In genomic region chr16:4654706-4655105, GRCm38 (mm10) we compare ENCODE assay signal across 9 mouse cellular contexts. TPM values are rescaled to one million over a fixed set of nuclear protein-coding genes. Genes with fewer than 3 reads are reported as not detected.
DNase-seq lines count a peak whose midpoint lies in the region; ATAC-seq and TF ChIP-seq lines count a peak whose summit lies in the region.
"Had no signal": no experiment of that assay in that cellular context is flagged by ENCODE, and none has a peak within 500 bp of the region (broad histone marks: within the 10 kb centered on the region; RNA-seq: fewer than 3 reads in every experiment).

No protein-coding gene starts in this region.

- no peaks in the 10 kb centered on the region for H3K9me3 ChIP-seq in forebrain, postnatal 0 days (ENCODE audit: low read length)
- no peaks in the 10 kb centered on the region for H3K9me3 ChIP-seq in forebrain, embryonic 14.5 days (replicated peaks; ENCODE audit: control insufficient read depth, low read length)
- H3K9me3 ChIP-seq in midbrain, embryonic 11.5 days (ENCODE audit: control insufficient read depth, low read length), result no peaks in the 10 kb centered on the region
- H3K9me3 ChIP-seq in midbrain, embryonic 14.5 days (ENCODE audit: control insufficient read depth, low read length), result no peaks in the 10 kb centered on the region

- no peak overlapping the region for H3K4me2 ChIP-seq in forebrain, postnatal 0 days (ENCODE audit: low read depth)
- no peak overlapping the region for H3K4me2 ChIP-seq in forebrain, embryonic 14.5 days (ENCODE audit: low read length)
- H3K4me2 ChIP-seq in midbrain, embryonic 11.5 days, result no peak overlapping the region
- no peak overlapping the region for H3K4me2 ChIP-seq in midbrain, embryonic 14.5 days (ENCODE audit: low read length)

- no peaks in the 10 kb centered on the region for H3K27me3 ChIP-seq in forebrain, postnatal 0 days (ENCODE audit: insufficient read depth, low read length)
- H3K27me3 ChIP-seq in forebrain, embryonic 14.5 days (replicated peaks; ENCODE audit: control insufficient read depth, insufficient read depth, low read length), result no peaks in the 10 kb centered on the region
- H3K27me3 ChIP-seq in midbrain, embryonic 11.5 days (ENCODE audit: control insufficient read depth, insufficient read depth, low read length), result no peaks in the 10 kb centered on the region
- no peaks in the 10 kb centered on the region for H3K27me3 ChIP-seq in midbrain, embryonic 14.5 days (ENCODE audit: control insufficient read depth, insufficient read depth, low read length)
- H3K27me3 ChIP-seq in kidney, adult 2 months (replicated peaks; ENCODE audit: control insufficient read depth, insufficient read depth, low read length), result no peaks in the 10 kb centered on the region

- 83% methylated on average over 10 of the region's 10 CpGs for WGBS in forebrain, postnatal 0 days
- WGBS in forebrain, embryonic 14.5 days, result 92% methylated on average over 10 of the region's 10 CpGs
- WGBS in midbrain, embryonic 11.5 days, result 83% methylated on average over 10 of the region's 10 CpGs
- WGBS in midbrain, embryonic 14.5 days, result 86% methylated on average over 10 of the region's 10 CpGs
- 43% methylated on average over 10 of the region's 10 CpGs for WGBS in kidney, adult 2 months

- no peak for TF ChIP-seq POLR2A in kidney, adult 2 months (IDR thresholded peaks at IDR 0.05; ENCODE audit: low read depth, low read length)

- DNase-seq in forebrain, postnatal 0 days, result no peak
- DNase-seq in forebrain, embryonic 14.5 days (ENCODE audit: low spot score), result no peak
- peak; percentile 79 for DNase-seq in midbrain, embryonic 11.5 days (ENCODE audit: low spot score, missing footprints)
- DNase-seq in midbrain, embryonic 14.5 days, result no peak
- DNase-seq in kidney, adult 2 months, result peak; percentile 86
- DNase-seq in testis, postnatal 10 days (ENCODE audit: low spot score), result peak; percentile 68
- DNase-seq in right cerebral cortex, adult 2 months (ENCODE audit: low spot score in 2 of 2), result no peak
- DNase-seq: thymus, postnatal 36 days had no signal

- peaks cover 26% of the 10 kb centered on the region for H3K36me3 ChIP-seq in forebrain, postnatal 0 days (ENCODE audit: insufficient read depth)
- H3K36me3 ChIP-seq in forebrain, embryonic 14.5 days (ENCODE audit: control insufficient read depth, insufficient read depth, low read length), result peaks cover 16% of the 10 kb centered on the region
- H3K36me3 ChIP-seq in midbrain, embryonic 11.5 days (ENCODE audit: control insufficient read depth, insufficient read depth, low read length), result no peaks in the 10 kb centered on the region
- peaks cover 28% of the 10 kb centered on the region for H3K36me3 ChIP-seq in midbrain, embryonic 14.5 days (ENCODE audit: control insufficient read depth, insufficient read depth, low read length)
- H3K36me3 ChIP-seq in kidney, adult 2 months (ENCODE audit: control insufficient read depth, insufficient read depth, low read length), result no peaks in the 10 kb centered on the region

- H3K9ac ChIP-seq in forebrain, postnatal 0 days, result no peak overlapping the region
- H3K9ac ChIP-seq in forebrain, embryonic 14.5 days (ENCODE audit: low read length), result no peak overlapping the region
- no peak overlapping the region for H3K9ac ChIP-seq in midbrain, embryonic 11.5 days (ENCODE audit: low read length)
- H3K9ac ChIP-seq in midbrain, embryonic 14.5 days (replicated peaks; ENCODE audit: low read length), result no peak overlapping the region

- peak; percentile 7; the same call in 1 of the 2 replicates for TF ChIP-seq CTCF in forebrain, postnatal 0 days (IDR thresholded peaks at IDR 0.05; ENCODE audit: low read depth)
- TF ChIP-seq CTCF in kidney, adult 2 months (conservative IDR thresholded peaks at IDR 0.05; ENCODE audit: insufficient read depth, insufficient read length, low read depth, low read length), result peak; percentile 65

- no peaks in the 10 kb centered on the region for H3K4me1 ChIP-seq in forebrain, postnatal 0 days (ENCODE audit: insufficient read depth)
- H3K4me1 ChIP-seq in forebrain, embryonic 14.5 days (ENCODE audit: control insufficient read depth, insufficient read depth, low read length), result peaks cover 9% of the 10 kb centered on the region
- peaks cover 18% of the 10 kb centered on the region for H3K4me1 ChIP-seq in midbrain, embryonic 11.5 days (ENCODE audit: control insufficient read depth, insufficient read depth, low read length)
- peaks cover 20% of the 10 kb centered on the region for H3K4me1 ChIP-seq in midbrain, embryonic 14.5 days (ENCODE audit: control insufficient read depth, insufficient read depth, low read length)
- H3K4me1 ChIP-seq in kidney, adult 2 months (ENCODE audit: control insufficient read depth, insufficient read depth, low read length), result peaks cover 55% of the 10 kb centered on the region

- ATAC-seq in forebrain, postnatal 0 days, result no peak
- ATAC-seq in forebrain, embryonic 14.5 days, result no peak
- ATAC-seq in midbrain, embryonic 11.5 days (ENCODE audit: low FRiP score), result no peak
- ATAC-seq in midbrain, embryonic 14.5 days (ENCODE audit: low FRiP score, low TSS enrichment), result no peak
- no peak for ATAC-seq in megakaryocyte-erythroid progenitor cell, adult 5-6 weeks (replicated peaks; ENCODE audit: low FRiP score, low TSS enrichment, poor library complexity, severe bottlenecking)

- no peak overlapping the region for H3K27ac ChIP-seq in forebrain, postnatal 0 days (ENCODE audit: low read depth, low read length)
- no peak overlapping the region for H3K27ac ChIP-seq in forebrain, embryonic 14.5 days (ENCODE audit: low read depth, low read length)
- H3K27ac ChIP-seq in midbrain, embryonic 11.5 days (ENCODE audit: low read depth, low read length), result no peak overlapping the region
- no peak overlapping the region for H3K27ac ChIP-seq in midbrain, embryonic 14.5 days (replicated peaks; ENCODE audit: low read depth, low read length)
- H3K27ac ChIP-seq in kidney, adult 2 months (ENCODE audit: insufficient read depth, low read depth, low read length), result peak overlapping the region; percentile 79

- H3K4me3 ChIP-seq in forebrain, postnatal 0 days (ENCODE audit: low read depth, low read length), result no peak overlapping the region
- H3K4me3 ChIP-seq in forebrain, embryonic 14.5 days (ENCODE audit: low read depth, low read length), result no peak overlapping the region
- H3K4me3 ChIP-seq in midbrain, embryonic 11.5 days (ENCODE audit: low read depth, low read length), result no peak overlapping the region
- no peak overlapping the region for H3K4me3 ChIP-seq in midbrain, embryonic 14.5 days (replicated peaks; ENCODE audit: low read depth, low read length)
- no peak overlapping the region for H3K4me3 ChIP-seq in kidney, adult 2 months (ENCODE audit: insufficient read depth, low read depth, low read length)

RNA-seq across cellular contexts. Expression of gene Dnaja3, which starts 14.9 kb away (rescaled TPM):
- total RNA-seq in forebrain, postnatal 0 days (2014; rRNA removed), result 47.2 and 51.5 TPM in 2 replicates
- 37.5 and 48.6 TPM in 2 replicates for polyA plus RNA-seq in forebrain, postnatal 0 days (2015; fragmentation: Nextera tagmentation; extraction: Ambion mirVana)
- 39.7 and 47.4 TPM in 2 replicates for polyA plus RNA-seq in forebrain, embryonic 14.5 days (2014; fragmentation: Nextera tagmentation; extraction: Ambion mirVana)
- 53.4 and 57.0 TPM in 2 replicates for polyA plus RNA-seq in midbrain, embryonic 11.5 days (2014; fragmentation: Nextera tagmentation; extraction: Ambion mirVana)
- 44.8 and 55.0 TPM in 2 replicates for polyA plus RNA-seq in midbrain, embryonic 14.5 days (2014; fragmentation: Nextera tagmentation; extraction: Ambion mirVana)
- polyA plus RNA-seq in kidney, adult 2 months (2012; rRNA removed), result 57.8 and 72.9 TPM in 2 replicates
- total RNA-seq in megakaryocyte-erythroid progenitor cell, adult 5-6 weeks (2014; fragmentation: Nextera tagmentation), result 56.5 and 81.2 TPM in 2 replicates
- 71.0 and 106 TPM in 2 replicates for total RNA-seq in megakaryocyte-erythroid progenitor cell, adult 5-6 weeks (2017)

RNA-seq across cellular contexts. Expression of gene Vasn, which starts 15.0 kb away (rescaled TPM):
- total RNA-seq in forebrain, postnatal 0 days (2014; rRNA removed), result 5.5 and 6.5 TPM in 2 replicates
- polyA plus RNA-seq in forebrain, postnatal 0 days (2015; fragmentation: Nextera tagmentation; extraction: Ambion mirVana), result 3.0 and 3.6 TPM in 2 replicates
- polyA plus RNA-seq in forebrain, embryonic 14.5 days (2014; fragmentation: Nextera tagmentation; extraction: Ambion mirVana), result 2.1 and 2.8 TPM in 2 replicates
- polyA plus RNA-seq in midbrain, embryonic 11.5 days (2014; fragmentation: Nextera tagmentation; extraction: Ambion mirVana), result 6.1 and 7.0 TPM in 2 replicates
- polyA plus RNA-seq in midbrain, embryonic 14.5 days (2014; fragmentation: Nextera tagmentation; extraction: Ambion mirVana), result 3.4 and 3.9 TPM in 2 replicates
- 34.6 and 42.3 TPM in 2 replicates for polyA plus RNA-seq in kidney, adult 2 months (2012; rRNA removed)
- not detected in 2 replicates for total RNA-seq in megakaryocyte-erythroid progenitor cell, adult 5-6 weeks (2014; fragmentation: Nextera tagmentation)
- 0.38 and 0.65 TPM in 2 replicates for total RNA-seq in megakaryocyte-erythroid progenitor cell, adult 5-6 weeks (2017)

RNA-seq across cellular contexts. Expression of gene Coro7, which starts 24.9 kb away (rescaled TPM):
- total RNA-seq in forebrain, postnatal 0 days (2014; rRNA removed), result 24.9 and 25.2 TPM in 2 replicates
- polyA plus RNA-seq in forebrain, postnatal 0 days (2015; fragmentation: Nextera tagmentation; extraction: Ambion mirVana), result 23.5 and 29.3 TPM in 2 replicates
- 9.2 and 18.3 TPM in 2 replicates for polyA plus RNA-seq in forebrain, embryonic 14.5 days (2014; fragmentation: Nextera tagmentation; extraction: Ambion mirVana)
- 13.6 TPM in 2 replicates for polyA plus RNA-seq in midbrain, embryonic 11.5 days (2014; fragmentation: Nextera tagmentation; extraction: Ambion mirVana)
- polyA plus RNA-seq in midbrain, embryonic 14.5 days (2014; fragmentation: Nextera tagmentation; extraction: Ambion mirVana), result 23.3 and 25.7 TPM in 2 replicates
- polyA plus RNA-seq in kidney, adult 2 months (2012; rRNA removed), result 43.1 and 54.5 TPM in 2 replicates
- 48.2 and 78.5 TPM in 2 replicates for total RNA-seq in megakaryocyte-erythroid progenitor cell, adult 5-6 weeks (2014; fragmentation: Nextera tagmentation)
- 10.4 and 15.7 TPM in 2 replicates for total RNA-seq in megakaryocyte-erythroid progenitor cell, adult 5-6 weeks (2017)

RNA-seq across cellular contexts. Expression of gene Pam16, which starts 29.9 kb away (rescaled TPM):
- 52.2 and 54.5 TPM in 2 replicates for total RNA-seq in forebrain, postnatal 0 days (2014; rRNA removed)
- 138 and 161 TPM in 2 replicates for polyA plus RNA-seq in forebrain, postnatal 0 days (2015; fragmentation: Nextera tagmentation; extraction: Ambion mirVana)
- polyA plus RNA-seq in forebrain, embryonic 14.5 days (2014; fragmentation: Nextera tagmentation; extraction: Ambion mirVana), result 160 and 192 TPM in 2 replicates
- polyA plus RNA-seq in midbrain, embryonic 11.5 days (2014; fragmentation: Nextera tagmentation; extraction: Ambion mirVana), result 97.1 and 99.1 TPM in 2 replicates
- 171 and 207 TPM in 2 replicates for polyA plus RNA-seq in midbrain, embryonic 14.5 days (2014; fragmentation: Nextera tagmentation; extraction: Ambion mirVana)
- polyA plus RNA-seq in kidney, adult 2 months (2012; rRNA removed), result 27.3 and 41.8 TPM in 2 replicates
- 76.0 and 100 TPM in 2 replicates for total RNA-seq in megakaryocyte-erythroid progenitor cell, adult 5-6 weeks (2014; fragmentation: Nextera tagmentation)
- 18.2 and 24.0 TPM in 2 replicates for total RNA-seq in megakaryocyte-erythroid progenitor cell, adult 5-6 weeks (2017)

Comparison
In these comparisons a context has a peak if more than half of its experiments do, and no peak if none do; other contexts are left out.
1. DNase-seq: peak in midbrain, embryonic 11.5 days (single experiment), kidney, adult 2 months (single experiment) and testis, postnatal 10 days (single experiment); none in forebrain, postnatal 0 days (single experiment), forebrain, embryonic 14.5 days (single experiment), midbrain, embryonic 14.5 days (single experiment) and right cerebral cortex, adult 2 months (0 of 2).